Mouse (Mus musculus) ES-E14 (cell line): ENCODE measurements around the gene Pex7. TPM values are rescaled to one million over a fixed set of nuclear protein-coding genes. Genes with fewer than 3 reads are reported as not detected.

Source experiments
- DNase-seq: peaks from one replicate; pipeline ENCODE4 v3.0.0-alpha.2; 2013; ENCODE audit warnings: low read depth, low spot score
- H3K27ac ChIP-seq: 2 replicates; pipeline ENCODE4 v1.5.1; 2012; ENCODE audit warnings: low read depth, mild to moderate bottlenecking, low read length, moderate library complexity, mixed read lengths; ENCODE audit not compliant: poor library complexity, insufficient read depth, severe bottlenecking
- H3K36me3 ChIP-seq: 2 replicates; pipeline ENCODE4 v1.6.1; 2012; ENCODE audit warnings: mild to moderate bottlenecking, low read length, moderate library complexity, mixed read lengths; ENCODE audit not compliant: control insufficient read depth, poor library complexity, insufficient read depth, severe bottlenecking
- H3K4me1 ChIP-seq, 2 experiments: fragments of 150-350 bp in 1 of 2; sonication (generic) in 1 of 2; 2 replicates each; pipeline ENCODE4 v1.6.1; 2012; ENCODE audit warnings: low read length in 2 of 2, mild to moderate bottlenecking in 1 of 2, mixed read lengths in 1 of 2; ENCODE audit not compliant: control insufficient read depth in 2 of 2, insufficient read depth in 2 of 2, poor library complexity in 1 of 2
- H3K4me3 ChIP-seq, 2 experiments: fragments of 150-350 bp in 1 of 2; sonication (generic) in 1 of 2; 2 replicates each; pipeline ENCODE4 v1.5.1; 2012; ENCODE audit warnings: low read length in 2 of 2, low read depth in 1 of 2, mild to moderate bottlenecking in 1 of 2, mixed read lengths in 1 of 2; ENCODE audit not compliant: insufficient read depth in 1 of 2, poor library complexity in 1 of 2, severe bottlenecking in 1 of 2
- H3K9ac ChIP-seq: 2 replicates; pipeline ENCODE4 v1.6.1; 2012; ENCODE audit warnings: low read depth, mild to moderate bottlenecking, low read length, mixed read lengths; ENCODE audit not compliant: poor library complexity, insufficient read depth, severe bottlenecking
- H3K9me3 ChIP-seq: fragments of 150-350 bp; sonication (generic); 2 replicates; pipeline ENCODE4 v1.6.1; 2012; ENCODE audit warnings: low read depth, mild to moderate bottlenecking, low read length; ENCODE audit not compliant: control insufficient read depth, insufficient read depth
- CHD2 ChIP-seq: IDR thresholded peaks from 2 replicates; pipeline ENCODE4 v1.6.1; 2014; ENCODE audit warnings: mild to moderate bottlenecking, low read depth, low read length, inconsistent platforms
- HCFC1 ChIP-seq: IDR thresholded peaks from 2 replicates; pipeline ENCODE4 v1.6.1; 2012; ENCODE audit warnings: low read length, inconsistent platforms, borderline replicate concordance; ENCODE audit not compliant: insufficient read depth
- MAFK ChIP-seq: IDR thresholded peaks from 2 replicates; pipeline ENCODE4 v1.6.1; 2014; ENCODE audit warnings: mild to moderate bottlenecking, low read depth, low read length, inconsistent platforms; ENCODE audit not compliant: insufficient read depth
- ZC3H11A ChIP-seq: IDR thresholded peaks from 2 replicates; pipeline ENCODE4 v1.6.1; 2012; ENCODE audit warnings: low read depth, mild to moderate bottlenecking, inconsistent platforms, low read length, borderline replicate concordance
- ZNF384 ChIP-seq: IDR thresholded peaks from 2 replicates; pipeline ENCODE4 v1.6.1; 2012; ENCODE audit warnings: low read depth, low read length, inconsistent platforms
- in situ Hi-C, 2 experiments: fragments of 600-800 bp; cut with MboI; formaldehyde crosslinking; loops; one replicate each; pipeline ENCODE4 v1.15.1; 2025; ENCODE audit warnings: low sequenced_read_pairs in 2 of 2, inconsistent platforms in 1 of 2; ENCODE audit not compliant: unreplicated experiment in 2 of 2
- total RNA-seq: library from RNA; depleted of rRNA; stranded (reverse); fragments of 300-350 nt; gene quantifications from 2 replicates; pipeline ENCODE4 v1.2.3, GENCODE M21; 2012

Gene Pex7
- total RNA-seq, 1 experiment = 17.0 TPM

DNA sequence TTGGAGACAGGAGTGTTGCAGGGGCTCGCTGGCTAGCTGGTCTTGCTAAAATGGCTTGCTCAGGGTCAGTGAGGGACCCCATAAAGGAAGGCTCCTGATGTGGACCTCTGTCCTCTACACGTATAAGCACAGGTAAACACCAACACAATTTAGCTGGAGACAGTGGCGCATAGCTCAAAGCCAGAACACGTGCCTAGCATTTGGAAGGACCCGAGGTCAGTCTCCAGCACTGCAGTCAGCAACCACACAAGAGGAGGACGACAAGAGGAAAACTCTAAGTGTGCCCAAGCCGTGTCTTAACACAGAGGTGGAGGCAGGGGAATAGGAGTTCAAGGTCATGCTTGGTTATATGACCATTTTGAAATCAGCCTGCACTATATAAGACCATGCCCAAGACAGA, 32.6 kb upstream of the Pex7 start:
- TF ChIP-seq HCFC1 = no peak
- TF ChIP-seq ZNF384 = no peak
- TF ChIP-seq CHD2 = no peak
- TF ChIP-seq ZC3H11A = no peak
- no peak for TF ChIP-seq MAFK
- in situ Hi-C loops = no loop called here
- DNase-seq = no peak
- Histone ChIP-seq H3K4me1 (no peaks in the 10 kb centered on the region), H3K4me3 (no peak overlapping the region), H3K9ac (no peak overlapping the region), H3K27ac (no peak overlapping the region), H3K9me3 (no peaks in the 10 kb centered on the region), H3K36me3 (no peaks in the 10 kb centered on the region)

DNA sequence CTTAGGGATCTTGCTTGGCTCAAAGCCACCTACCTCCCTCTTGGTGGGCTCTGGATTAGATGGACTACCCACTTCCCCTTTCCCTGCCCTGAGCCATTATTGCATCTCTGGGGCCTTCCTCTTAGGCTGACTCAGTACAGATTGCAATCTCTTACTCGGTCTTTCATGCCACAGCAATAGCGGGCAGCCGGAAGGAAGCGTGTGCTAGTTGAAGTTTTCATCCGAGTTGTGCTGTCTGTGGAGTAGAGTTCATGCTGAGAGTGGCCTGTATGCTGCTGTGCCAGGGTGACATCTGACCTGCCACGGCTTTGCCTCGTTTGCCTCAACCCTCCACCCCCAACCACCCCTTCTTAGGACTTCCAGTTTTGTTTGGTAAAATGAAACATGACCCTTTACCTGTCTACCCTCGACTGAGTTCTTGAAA, 31.8 kb upstream of the Pex7 start:
- H3K4me1 ChIP-seq = no peaks in the 10 kb centered on the region
- H3K9me3 ChIP-seq = no peaks in the 10 kb centered on the region
- H3K36me3 ChIP-seq = no peaks in the 10 kb centered on the region
- DNase-seq = no peak
- no peak overlapping the region for H3K9ac ChIP-seq
- no peak overlapping the region for H3K4me3 ChIP-seq
- in situ Hi-C loops = no loop called here
- no peak overlapping the region for H3K27ac ChIP-seq
- no peak for TF ChIP-seq ZC3H11A
- no peak for TF ChIP-seq MAFK
- TF ChIP-seq HCFC1 = no peak
- TF ChIP-seq CHD2 = no peak
- TF ChIP-seq ZNF384 = no peak

DNA sequence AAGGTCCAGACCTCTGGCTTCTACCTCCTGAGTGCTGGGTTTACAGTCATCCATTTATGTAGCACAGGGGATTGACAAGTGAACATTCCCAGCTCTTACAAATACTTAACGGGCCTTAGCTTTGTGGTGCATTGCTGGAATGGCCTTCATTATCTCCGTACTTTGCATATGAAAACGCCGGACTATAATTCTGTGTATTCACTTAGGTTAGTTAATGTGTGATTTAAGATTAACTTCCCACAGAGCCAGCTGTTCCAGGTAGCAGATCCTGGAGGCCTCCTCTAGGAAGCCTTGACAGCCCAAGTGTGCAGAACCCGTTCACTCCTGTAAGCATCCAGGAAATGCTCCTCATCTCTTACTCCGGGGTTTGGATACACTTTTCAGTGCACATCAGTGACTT, 31.2 kb upstream of the Pex7 start:
- TF ChIP-seq MAFK = no peak
- TF ChIP-seq ZC3H11A = no peak
- no peak for TF ChIP-seq HCFC1
- no peak for TF ChIP-seq CHD2
- no peaks in the 10 kb centered on the region for H3K9me3 ChIP-seq
- H3K9ac ChIP-seq = no peak overlapping the region
- DNase-seq = no peak
- no peaks in the 10 kb centered on the region for H3K36me3 ChIP-seq
- H3K4me3 ChIP-seq = no peak overlapping the region
- no peak overlapping the region for H3K27ac ChIP-seq
- in situ Hi-C loops = no loop called here
- H3K4me1 ChIP-seq = no peaks in the 10 kb centered on the region

DNA sequence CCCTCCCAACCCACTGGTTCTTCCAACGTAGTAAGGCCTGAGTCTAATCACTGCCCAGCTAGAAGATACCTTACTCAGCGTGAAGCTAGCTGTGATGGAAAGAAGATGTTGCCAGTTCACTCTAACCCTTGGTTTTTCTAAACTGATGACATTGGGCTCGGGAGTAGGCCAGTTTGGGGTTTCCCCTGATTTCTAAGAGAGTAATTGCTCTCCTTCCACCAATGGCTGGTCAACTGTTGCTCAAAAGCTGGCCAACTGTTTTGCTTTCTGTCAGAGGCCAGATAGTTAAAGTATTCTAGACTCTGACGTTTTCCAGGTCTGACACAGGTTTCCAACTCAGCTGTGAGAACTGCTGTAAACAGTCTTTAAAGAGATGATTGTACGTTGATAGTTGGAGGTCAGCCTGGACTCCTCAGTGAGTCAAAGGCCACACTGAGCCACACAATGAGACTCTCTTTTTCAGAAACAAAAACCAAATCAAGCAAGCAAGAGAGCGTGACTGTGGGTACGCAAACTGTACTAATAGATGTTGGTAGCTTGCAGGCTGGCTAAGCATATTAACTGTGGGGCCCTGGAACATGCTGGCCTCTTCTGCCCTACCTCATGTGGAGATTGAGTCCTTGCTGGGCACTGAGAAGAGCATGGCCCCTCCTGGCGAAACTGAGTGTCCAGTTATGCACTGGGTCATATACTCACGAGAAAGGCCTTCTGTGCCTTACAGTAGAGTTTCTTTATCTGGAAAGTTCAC, 29.6 kb upstream of the Pex7 start:
- Histone ChIP-seq H3K36me3 (no peaks in the 10 kb centered on the region), H3K4me1 (no peaks in the 10 kb centered on the region), H3K27ac (no peak overlapping the region), H3K9ac (no peak overlapping the region), H3K9me3 (no peaks in the 10 kb centered on the region), H3K4me3 (no peak overlapping the region)
- TF ChIP-seq MAFK = no peak
- in situ Hi-C loops = no loop called here
- no peak for DNase-seq

- no peak for DNase-seq
- TF ChIP-seq CHD2 (no peak), MAFK (no peak), HCFC1 (no peak), ZNF384 (no peak), ZC3H11A (no peak)
- no peaks in the 10 kb centered on the region for H3K9me3 ChIP-seq
- H3K9ac ChIP-seq = no peak overlapping the region
- H3K27ac ChIP-seq = no peak overlapping the region
- in situ Hi-C loops = no loop called here
- H3K4me3 ChIP-seq = no peak overlapping the region
- no peaks in the 10 kb centered on the region for H3K36me3 ChIP-seq
- no peaks in the 10 kb centered on the region for H3K4me1 ChIP-seq
These were observed 28.4 kb upstream of the Pex7 start for GRCm38 (mm10) chr10:19935821-19936367.
